15 mouse cellular contexts compared by ENCODE assay signal in the genomic region with DNA sequence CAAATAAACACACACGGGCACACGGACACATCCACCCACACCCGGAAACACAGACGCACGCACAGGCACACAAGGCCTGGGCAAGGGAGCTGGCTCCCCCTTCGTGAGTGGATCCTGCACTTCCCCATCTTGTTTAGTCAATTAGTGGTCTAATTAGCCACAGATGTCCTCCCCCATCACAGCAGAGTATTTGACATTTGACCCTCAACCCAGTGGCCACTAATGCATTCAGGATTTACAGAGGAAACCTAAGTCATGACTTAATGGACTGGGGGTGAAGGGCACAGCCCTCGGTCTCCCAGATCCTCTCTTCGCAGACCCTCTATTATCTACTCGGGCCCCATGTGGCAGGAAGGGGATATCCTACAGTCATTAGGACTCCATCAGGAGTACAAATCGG. TPM values are rescaled to one million over a fixed set of nuclear protein-coding genes. Genes with fewer than 3 reads are reported as not detected.
DNase-seq lines count a peak whose midpoint lies in the region; ATAC-seq and TF ChIP-seq lines count a peak whose summit lies in the region.
"Had no signal": no experiment of that assay in that cellular context is flagged by ENCODE, and none has a peak within 500 bp of the region (broad histone marks: within the 10 kb centered on the region; RNA-seq: fewer than 3 reads in every experiment).

No protein-coding gene starts in this region.

- no peak for TF ChIP-seq CTCF in lung, embryonic 14.5 days (IDR thresholded peaks at IDR 0.05; ENCODE audit: low read depth)

- H3K9me3 ChIP-seq in lung, embryonic 14.5 days (ENCODE audit: low read depth, low read length): no peaks in the 10 kb centered on the region
- no peaks in the 10 kb centered on the region for H3K9me3 ChIP-seq in embryonic facial prominence, embryonic 10.5 days
- no peaks in the 10 kb centered on the region for H3K9me3 ChIP-seq in limb, embryonic 13.5 days

- no peaks in the 10 kb centered on the region for H3K27me3 ChIP-seq in lung, embryonic 14.5 days (ENCODE audit: insufficient read depth, low read length)
- no peaks in the 10 kb centered on the region for H3K27me3 ChIP-seq in embryonic facial prominence, embryonic 10.5 days (replicated peaks; ENCODE audit: low read depth, poor library complexity, severe bottlenecking)
- H3K27me3 ChIP-seq in limb, embryonic 13.5 days: no peaks in the 10 kb centered on the region

- no peak overlapping the region for H3K4me2 ChIP-seq in lung, embryonic 14.5 days
- no peak overlapping the region for H3K4me2 ChIP-seq in limb, embryonic 13.5 days (replicated peaks)

- H3K9ac ChIP-seq in lung, embryonic 14.5 days: no peak overlapping the region
- H3K9ac ChIP-seq in limb, embryonic 13.5 days: peak overlapping the region; percentile 19; the same call in 1 of the 2 replicates

- WGBS in lung, embryonic 14.5 days: 32% methylated on average over 10 of the region's 10 CpGs
- WGBS in embryonic facial prominence, embryonic 10.5 days: 9% methylated on average over 10 of the region's 10 CpGs
- 17% methylated on average over 10 of the region's 10 CpGs for WGBS in limb, embryonic 13.5 days

- H3K36me3 ChIP-seq in lung, embryonic 14.5 days (ENCODE audit: insufficient read depth): peaks cover 35% of the 10 kb centered on the region; the same call in 1 of the 2 replicates
- peaks cover 39% of the 10 kb centered on the region for H3K36me3 ChIP-seq in embryonic facial prominence, embryonic 10.5 days (replicated peaks)
- peaks cover 45% of the 10 kb centered on the region for H3K36me3 ChIP-seq in limb, embryonic 13.5 days

- H3K4me3 ChIP-seq in lung, embryonic 14.5 days (ENCODE audit: low read depth, low read length): no peak overlapping the region
- peak overlapping the region; percentile 14 for H3K4me3 ChIP-seq in embryonic facial prominence, embryonic 10.5 days
- H3K4me3 ChIP-seq in limb, embryonic 13.5 days: no peak overlapping the region

- no peak overlapping the region for H3K27ac ChIP-seq in lung, embryonic 14.5 days (ENCODE audit: low read depth)
- H3K27ac ChIP-seq in embryonic facial prominence, embryonic 10.5 days (replicated peaks): peak overlapping the region; percentile 42
- no peak overlapping the region; the same call in 1 of the 2 replicates for H3K27ac ChIP-seq in limb, embryonic 13.5 days

- DNase-seq in lung, embryonic 14.5 days: peak; percentile 23
- no peak for DNase-seq in lung, postnatal 14 days
- DNase-seq in embryo, embryonic 10 days (ENCODE audit: low spot score): peak; percentile 79
- DNase-seq in embryonic facial prominence, embryonic 10.5 days (ENCODE audit: low spot score): peak; percentile 75
- DNase-seq in cerebellum, adult 11 months: no peak
- DNase-seq: adrenal gland, postnatal 36 days; heart, adult 18-20 months; heart, postnatal 14 days; kidney, postnatal 10 days; lung, postnatal 10 days; right cerebral cortex, postnatal 14 days had no signal

- no peak for ATAC-seq in lung, embryonic 14.5 days (ENCODE audit: insufficient read depth)
- no peak for ATAC-seq in limb, embryonic 13.5 days (ENCODE audit: low FRiP score, low read depth)
- no peak for ATAC-seq in erythroblast, adult 5-6 weeks (replicated peaks; ENCODE audit: low FRiP score, poor library complexity, severe bottlenecking)
- ATAC-seq: midbrain, embryonic 16.5 days had no signal

- no peaks in the 10 kb centered on the region for H3K4me1 ChIP-seq in lung, embryonic 14.5 days (ENCODE audit: insufficient read depth)
- H3K4me1 ChIP-seq in embryonic facial prominence, embryonic 10.5 days: peaks cover 49% of the 10 kb centered on the region
- peaks cover 19% of the 10 kb centered on the region for H3K4me1 ChIP-seq in limb, embryonic 13.5 days

RNA-seq across cellular contexts. Expression of a gene that starts 10.8 kb away (rescaled TPM):
- polyA plus RNA-seq in lung, embryonic 14.5 days (2014; fragmentation: Nextera tagmentation; extraction: Ambion mirVana): 1.3 and 2.3 TPM in 2 replicates
- polyA plus RNA-seq in embryonic facial prominence, embryonic 10.5 days (2016; fragmentation: Nextera tagmentation; extraction: Ambion mirVana): 1.9 and 2.1 TPM in 2 replicates
- 2.8 and 3.3 TPM in 2 replicates for polyA plus RNA-seq in limb, embryonic 13.5 days (2015; fragmentation: Nextera tagmentation; extraction: Ambion mirVana)
- total RNA-seq in erythroblast, adult 5-6 weeks (2015; ENCODE audit: low replicate concordance): 3.3 and 4.0 TPM in 2 replicates
- total RNA-seq in erythroblast, adult 5-6 weeks (2017; ENCODE audit: low replicate concordance): 3.6 and 4.5 TPM in 2 replicates

RNA-seq across cellular contexts. Expression of a gene that starts 30.5 kb away (rescaled TPM):
- 496 and 514 TPM in 2 replicates for polyA plus RNA-seq in lung, embryonic 14.5 days (2014; fragmentation: Nextera tagmentation; extraction: Ambion mirVana)
- 634 and 654 TPM in 2 replicates for polyA plus RNA-seq in embryonic facial prominence, embryonic 10.5 days (2016; fragmentation: Nextera tagmentation; extraction: Ambion mirVana)
- 490 and 497 TPM in 2 replicates for polyA plus RNA-seq in limb, embryonic 13.5 days (2015; fragmentation: Nextera tagmentation; extraction: Ambion mirVana)
- total RNA-seq in erythroblast, adult 5-6 weeks (2015; ENCODE audit: low replicate concordance): 32.4 and 40.3 TPM in 2 replicates
- total RNA-seq in erythroblast, adult 5-6 weeks (2017; ENCODE audit: low replicate concordance): 37.0 and 48.2 TPM in 2 replicates

RNA-seq across cellular contexts. Expression of a gene that starts 32.7 kb away (rescaled TPM):
- 13.3 and 14.2 TPM in 2 replicates for polyA plus RNA-seq in lung, embryonic 14.5 days (2014; fragmentation: Nextera tagmentation; extraction: Ambion mirVana)
- 22.0 and 24.2 TPM in 2 replicates for polyA plus RNA-seq in embryonic facial prominence, embryonic 10.5 days (2016; fragmentation: Nextera tagmentation; extraction: Ambion mirVana)
- polyA plus RNA-seq in limb, embryonic 13.5 days (2015; fragmentation: Nextera tagmentation; extraction: Ambion mirVana): 21.0 and 23.3 TPM in 2 replicates
- 7.1 and 15.4 TPM in 2 replicates for total RNA-seq in erythroblast, adult 5-6 weeks (2015; ENCODE audit: low replicate concordance)
- total RNA-seq in erythroblast, adult 5-6 weeks (2017; ENCODE audit: low replicate concordance): 8.9 and 12.3 TPM in 2 replicates

RNA-seq across cellular contexts. Expression of a gene that starts 33.4 kb away (rescaled TPM):
- polyA plus RNA-seq in lung, embryonic 14.5 days (2014; fragmentation: Nextera tagmentation; extraction: Ambion mirVana): 16.0 and 19.7 TPM in 2 replicates
- polyA plus RNA-seq in embryonic facial prominence, embryonic 10.5 days (2016; fragmentation: Nextera tagmentation; extraction: Ambion mirVana): 23.2 and 24.1 TPM in 2 replicates
- polyA plus RNA-seq in limb, embryonic 13.5 days (2015; fragmentation: Nextera tagmentation; extraction: Ambion mirVana): 20.7 and 21.3 TPM in 2 replicates
- total RNA-seq in erythroblast, adult 5-6 weeks (2015; ENCODE audit: low replicate concordance): 0.77 TPM in 1 of 2 replicates, not detected in the other
- total RNA-seq in erythroblast, adult 5-6 weeks (2017; ENCODE audit: low replicate concordance): not detected in 2 replicates

RNA-seq across cellular contexts. Expression of a gene that starts 42.0 kb away (rescaled TPM):
- 0.32 TPM in 1 of 2 replicates, not detected in the other for polyA plus RNA-seq in lung, embryonic 14.5 days (2014; fragmentation: Nextera tagmentation; extraction: Ambion mirVana)
- polyA plus RNA-seq in embryonic facial prominence, embryonic 10.5 days (2016; fragmentation: Nextera tagmentation; extraction: Ambion mirVana): 0.85 and 1.1 TPM in 2 replicates
- polyA plus RNA-seq in limb, embryonic 13.5 days (2015; fragmentation: Nextera tagmentation; extraction: Ambion mirVana): 0.83 TPM in 1 of 2 replicates, not detected in the other
- total RNA-seq in erythroblast, adult 5-6 weeks (2015; ENCODE audit: low replicate concordance): not detected in 2 replicates
- not detected in 2 replicates for total RNA-seq in erythroblast, adult 5-6 weeks (2017; ENCODE audit: low replicate concordance)
- total RNA-seq: adrenal gland, postnatal 36 days; gastrocnemius, adult 18-20 months; heart, adult 18-20 months had no signal

Comparison
In these comparisons a context has a peak if more than half of its experiments do, and no peak if none do; other contexts are left out.
1. DNase-seq: peak in lung, embryonic 14.5 days (single experiment), embryo, embryonic 10 days (single experiment) and embryonic facial prominence, embryonic 10.5 days (single experiment); none in lung, postnatal 14 days (single experiment) and cerebellum, adult 11 months (single experiment).